8 mouse cellular contexts compared by ENCODE assay signal in the genomic region with DNA sequence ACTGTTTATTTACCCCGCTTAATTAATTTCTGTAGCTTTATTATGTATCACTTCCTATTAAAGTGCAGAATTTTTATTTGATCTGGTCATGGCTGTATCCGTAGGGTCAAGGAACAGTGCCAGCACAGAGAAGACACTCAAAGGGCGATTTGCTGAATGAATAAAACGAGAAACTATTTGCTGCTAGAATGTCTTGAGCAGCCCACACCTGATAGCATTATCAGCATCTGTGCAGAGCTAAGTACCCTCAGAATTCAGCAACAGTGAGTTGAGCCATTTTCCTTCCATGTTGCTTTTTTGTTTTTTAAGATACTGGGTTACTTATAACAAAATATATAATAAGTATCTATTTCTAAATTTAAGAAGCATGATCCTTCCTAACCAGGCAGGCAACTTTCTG. TPM values are rescaled to one million over a fixed set of nuclear protein-coding genes. Genes with fewer than 3 reads are reported as not detected.
DNase-seq lines count a peak whose midpoint lies in the region; ATAC-seq and TF ChIP-seq lines count a peak whose summit lies in the region.

No protein-coding gene starts in this region.

- TF ChIP-seq CTCF in liver, postnatal 0 days (IDR thresholded peaks at IDR 0.05; ENCODE audit: low read depth), result no peak

- H3K27ac ChIP-seq in heart, embryonic 11.5 days (ENCODE audit: low read depth, low read length), result no peak overlapping the region
- no peak overlapping the region for H3K27ac ChIP-seq in ES-E14 (ENCODE audit: insufficient read depth, low read depth, low read length, poor library complexity, severe bottlenecking)
- H3K27ac ChIP-seq in hindbrain, embryonic 10.5 days, result no peak overlapping the region
- H3K27ac ChIP-seq in liver, postnatal 0 days (ENCODE audit: low read depth), result peak overlapping the region; percentile 96

- no peak for ATAC-seq in heart, embryonic 11.5 days (replicated peaks; ENCODE audit: insufficient number of reproducible peaks, low FRiP score, low TSS enrichment)
- ATAC-seq in liver, postnatal 0 days, result no peak

- H3K9me3 ChIP-seq in heart, embryonic 11.5 days (replicated peaks; ENCODE audit: control insufficient read depth, low read length), result no peaks in the 10 kb centered on the region
- no peaks in the 10 kb centered on the region for H3K9me3 ChIP-seq in ES-E14 (ENCODE audit: control insufficient read depth, insufficient read depth, low read depth, low read length)
- peaks cover under 1% of the 10 kb centered on the region; the same call in 1 of the 2 replicates for H3K9me3 ChIP-seq in hindbrain, embryonic 10.5 days
- H3K9me3 ChIP-seq in liver, postnatal 0 days (ENCODE audit: low read length), result no peaks in the 10 kb centered on the region

- peak overlapping the region; percentile 81 for H3K4me2 ChIP-seq in heart, embryonic 11.5 days
- peak overlapping the region; percentile 84 for H3K4me2 ChIP-seq in liver, postnatal 0 days (ENCODE audit: low read depth, low read length)

- H3K4me3 ChIP-seq in heart, embryonic 11.5 days (ENCODE audit: low read depth, low read length), result no peak overlapping the region; the same call in 1 of the 2 replicates
- H3K4me3 ChIP-seq in ES-E14 (ENCODE audit: insufficient read depth in 1 of 2, low read depth in 1 of 2, low read length in 2 of 2, poor library complexity in 1 of 2, severe bottlenecking in 1 of 2), result peak overlapping the region in 1 of 2 experiments; percentile 83; a peak in 2 of 4 replicates
- peak overlapping the region; percentile 72 for H3K4me3 ChIP-seq in hindbrain, embryonic 10.5 days
- peak overlapping the region; percentile 67; the same call in 1 of the 2 replicates for H3K4me3 ChIP-seq in liver, postnatal 0 days (ENCODE audit: low read depth, low read length)

- TF ChIP-seq EP300 in liver, postnatal 0 days (IDR thresholded peaks at IDR 0.05; ENCODE audit: low read depth), result no peak

- WGBS in heart, embryonic 11.5 days (ENCODE audit: insufficient replicate concordance), result 75% methylated on average over 4 of the region's 4 CpGs
- WGBS in hindbrain, embryonic 10.5 days, result 93% methylated on average over 4 of the region's 4 CpGs
- WGBS in liver, postnatal 0 days (ENCODE audit: insufficient replicate concordance), result 63% methylated on average over 4 of the region's 4 CpGs

- no peak for DNase-seq in heart, adult 11 months
- DNase-seq in ES-E14 (ENCODE audit: low read depth, low spot score), result no peak
- DNase-seq in hindbrain, embryonic 10.5 days (ENCODE audit: low spot score), result no peak
- no peak for DNase-seq in liver, postnatal 0 days
- DNase-seq in thymus, postnatal 10 days (ENCODE audit: low spot score in 2 of 2), result no peak
- DNase-seq in frontal cortex, postnatal 25 days (ENCODE audit: low spot score in 2 of 2), result no peak
- DNase-seq in layer of hippocampus, postnatal 10 days (ENCODE audit: low spot score in 2 of 2), result no peak

- peaks cover 14% of the 10 kb centered on the region; the same call in 1 of the 2 replicates for H3K4me1 ChIP-seq in heart, embryonic 11.5 days (ENCODE audit: control insufficient read depth, insufficient read depth, low read length)
- H3K4me1 ChIP-seq in ES-E14 (ENCODE audit: control insufficient read depth in 2 of 2, insufficient read depth in 2 of 2, low read length in 2 of 2, poor library complexity in 1 of 2), result peaks cover 0 to 3% of the 10 kb centered on the region in 2 experiments; a peak in 1 of 4 replicates
- H3K4me1 ChIP-seq in hindbrain, embryonic 10.5 days (replicated peaks), result peaks cover 33% of the 10 kb centered on the region
- H3K4me1 ChIP-seq in liver, postnatal 0 days (ENCODE audit: insufficient read depth), result peaks cover 13% of the 10 kb centered on the region

- H3K36me3 ChIP-seq in heart, embryonic 11.5 days (ENCODE audit: control insufficient read depth, insufficient read depth, low read length), result no peaks in the 10 kb centered on the region
- no peaks in the 10 kb centered on the region for H3K36me3 ChIP-seq in ES-E14 (ENCODE audit: control insufficient read depth, insufficient read depth, low read length, poor library complexity, severe bottlenecking)
- peaks cover 10% of the 10 kb centered on the region; the same call in 1 of the 2 replicates for H3K36me3 ChIP-seq in hindbrain, embryonic 10.5 days
- H3K36me3 ChIP-seq in liver, postnatal 0 days (replicated peaks; ENCODE audit: insufficient read depth, low read length), result no peaks in the 10 kb centered on the region

- H3K27me3 ChIP-seq in heart, embryonic 11.5 days (ENCODE audit: control insufficient read depth, insufficient read depth, low read length), result no peaks in the 10 kb centered on the region
- H3K27me3 ChIP-seq in hindbrain, embryonic 10.5 days (ENCODE audit: insufficient read depth, poor library complexity, severe bottlenecking), result no peaks in the 10 kb centered on the region
- no peaks in the 10 kb centered on the region for H3K27me3 ChIP-seq in liver, postnatal 0 days (ENCODE audit: insufficient read depth, low read length)

- in situ Hi-C loops in ES-E14 (cut with MboI; ENCODE audit: low sequenced_read_pairs in 2 of 2, unreplicated experiment in 2 of 2), result no loop called here

- H3K9ac ChIP-seq in heart, embryonic 11.5 days (ENCODE audit: low read depth, low read length), result peak overlapping the region; percentile 93; the same call in 1 of the 2 replicates
- 0 out of 2 replicates have a peak overlapping the region, but pooled peaks have one; percentile 52 for H3K9ac ChIP-seq in ES-E14 (ENCODE audit: insufficient read depth, low read depth, low read length, poor library complexity, severe bottlenecking)
- H3K9ac ChIP-seq in liver, postnatal 0 days (replicated peaks), result 0 out of 2 replicates have a peak overlapping the region, but pooled peaks have one; percentile 73

TF ChIP-seq in ES-E14, 5 proteins besides CTCF, POLR2A, EP300 and RAD21:
- TF ChIP-seq ZNF384 (IDR thresholded peaks at IDR 0.05; ENCODE audit: low read depth, low read length), result no peak
- TF ChIP-seq HCFC1 (IDR thresholded peaks at IDR 0.05; ENCODE audit: borderline replicate concordance, insufficient read depth, low read length), result no peak
- no peak for TF ChIP-seq ZC3H11A (IDR thresholded peaks at IDR 0.05; ENCODE audit: borderline replicate concordance, low read depth, low read length)
- no peak for TF ChIP-seq CHD2 (IDR thresholded peaks at IDR 0.05; ENCODE audit: low read depth, low read length)
- TF ChIP-seq MAFK (IDR thresholded peaks at IDR 0.05; ENCODE audit: insufficient read depth, low read depth, low read length), result no peak

RNA-seq across cellular contexts. Expression of a gene that starts 1.2 kb away (rescaled TPM):
- polyA plus RNA-seq in heart, embryonic 11.5 days (2014; fragmentation: Nextera tagmentation; extraction: Ambion mirVana), result 47.9 and 54.3 TPM in 2 replicates
- total RNA-seq in ES-E14 (2012; rRNA removed), result 21.4 and 21.9 TPM in 2 replicates
- 61.3 and 68.8 TPM in 2 replicates for polyA plus RNA-seq in hindbrain, embryonic 10.5 days (2016; fragmentation: Nextera tagmentation; extraction: Ambion mirVana)
- 24.7 and 25.8 TPM in 2 replicates for polyA plus RNA-seq in liver, postnatal 0 days (2015; fragmentation: Nextera tagmentation; extraction: Ambion mirVana)
- total RNA-seq in layer of hippocampus, postnatal 10 days (2021), result 10 to 100 TPM; 29.5 to 29.7 TPM

RNA-seq across cellular contexts. Expression of a gene that starts 30.5 kb away (rescaled TPM):
- 10.7 and 10.9 TPM in 2 replicates for polyA plus RNA-seq in heart, embryonic 11.5 days (2014; fragmentation: Nextera tagmentation; extraction: Ambion mirVana)
- 1.6 and 6.6 TPM in 2 replicates for total RNA-seq in ES-E14 (2012; rRNA removed)
- 0.92 and 2.1 TPM in 2 replicates for polyA plus RNA-seq in hindbrain, embryonic 10.5 days (2016; fragmentation: Nextera tagmentation; extraction: Ambion mirVana)
- polyA plus RNA-seq in liver, postnatal 0 days (2015; fragmentation: Nextera tagmentation; extraction: Ambion mirVana), result 2.1 and 2.6 TPM in 2 replicates
- under 1 TPM; 0.55 to 0.98 TPM for total RNA-seq in layer of hippocampus, postnatal 10 days (2021)

RNA-seq across cellular contexts. Expression of a gene that starts 46.7 kb away (rescaled TPM):
- 25.0 and 30.3 TPM in 2 replicates for polyA plus RNA-seq in heart, embryonic 11.5 days (2014; fragmentation: Nextera tagmentation; extraction: Ambion mirVana)
- 5.1 and 6.0 TPM in 2 replicates for total RNA-seq in ES-E14 (2012; rRNA removed)
- polyA plus RNA-seq in hindbrain, embryonic 10.5 days (2016; fragmentation: Nextera tagmentation; extraction: Ambion mirVana), result 51.1 and 56.5 TPM in 2 replicates
- 7.9 and 8.5 TPM in 2 replicates for polyA plus RNA-seq in liver, postnatal 0 days (2015; fragmentation: Nextera tagmentation; extraction: Ambion mirVana)
- total RNA-seq in layer of hippocampus, postnatal 10 days (2021), result 100 to 1,000 TPM; 102 TPM
